Mouse (Mus musculus) kidney, postnatal 10 days (tissue): ENCODE results near the gene Stx2.

Source experiments
- DNase-seq: peaks from one replicate; pipeline ENCODE4 v3.0.0; 2021; ENCODE audit warnings: mixed read lengths

Gene Stx2

DNA sequence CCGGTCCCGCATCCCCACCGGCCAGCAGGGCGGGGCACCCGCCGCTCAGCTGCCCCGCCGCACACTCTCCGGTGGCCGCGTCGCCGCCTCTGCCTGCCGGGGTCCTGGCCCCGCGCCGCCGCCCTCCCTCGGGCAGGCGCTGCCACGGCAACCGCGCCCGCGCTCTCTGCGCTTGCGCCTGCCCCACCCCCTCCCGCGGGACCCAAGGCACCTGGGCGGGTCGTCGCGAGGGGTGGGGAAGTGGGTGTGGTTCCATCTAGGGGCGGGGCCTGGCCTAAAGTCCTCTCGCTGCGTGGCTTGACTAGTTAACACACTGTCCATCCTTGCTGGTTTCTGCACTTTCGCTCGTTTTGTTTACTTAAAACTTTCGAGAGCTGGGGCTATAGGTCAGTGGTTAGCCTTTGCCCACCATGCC lies at the start of gene Stx2:
TSS of gene Stx2 (minus strand) at position 163 of the 415 bp plus-strand sequence.
- DNase-seq, result peak; percentile 97

DNA sequence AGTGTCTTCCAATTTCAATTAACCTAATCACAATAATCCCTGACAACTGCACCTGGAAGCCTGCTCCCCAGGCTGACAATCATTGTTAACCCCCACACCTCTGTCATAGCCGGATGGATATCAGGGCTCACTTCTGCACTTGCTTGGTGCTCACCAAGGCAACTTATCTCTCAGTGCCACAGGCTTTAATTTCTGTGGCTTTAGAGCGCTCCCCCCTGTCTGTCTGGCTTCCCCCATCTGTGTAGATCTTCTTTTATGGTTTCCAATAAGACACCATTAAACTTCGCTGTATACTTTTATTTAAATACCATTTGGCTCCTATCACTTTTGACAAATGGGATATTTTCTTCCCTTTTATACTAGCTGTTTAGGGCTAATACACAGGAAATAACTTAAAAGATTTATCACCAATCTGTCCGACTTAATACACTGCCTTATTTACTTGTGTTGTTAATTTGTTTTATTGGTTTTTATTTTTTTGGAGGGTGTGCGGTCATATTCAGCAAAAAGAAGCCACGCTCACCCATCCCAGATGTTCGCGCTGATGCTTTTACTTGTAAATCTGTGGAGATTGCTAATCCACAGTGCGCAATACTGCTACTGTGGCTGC lies 46.4 kb upstream of the Stx2 start:
- DNase-seq, result peak; percentile 25

DNA sequence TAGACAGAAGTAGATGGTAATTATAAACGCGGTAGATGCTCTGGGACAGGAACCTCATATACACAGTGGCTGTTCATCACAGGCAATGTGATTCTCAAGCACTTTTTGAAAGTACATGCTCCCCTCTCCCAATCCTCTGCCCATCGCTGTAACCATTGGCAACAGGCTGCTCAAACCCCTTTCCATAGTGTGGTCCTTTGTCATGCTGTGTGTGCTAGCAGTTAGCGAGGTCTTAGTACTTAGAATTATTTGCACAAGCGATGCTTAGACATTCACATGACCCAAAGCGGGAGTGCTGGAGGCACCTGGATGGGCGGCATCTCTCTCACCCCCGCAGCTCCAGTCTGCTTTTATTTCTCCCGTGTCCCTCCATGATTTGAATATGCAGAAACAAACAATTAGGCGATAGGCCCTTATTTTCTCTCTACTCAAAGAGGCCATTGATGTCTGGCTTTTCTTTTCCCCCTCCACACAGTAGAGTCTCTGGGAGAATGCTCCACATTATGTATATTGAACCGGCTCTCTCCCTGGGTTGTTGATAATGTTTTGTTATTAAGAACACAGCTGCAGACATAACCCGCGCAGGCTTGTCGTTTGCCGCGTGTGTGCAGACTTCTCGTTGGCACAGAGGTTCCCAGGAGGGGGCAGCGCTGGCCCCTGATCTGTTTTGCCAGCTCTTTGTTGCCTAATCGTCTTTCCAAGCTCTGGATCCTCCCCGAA lies 44.4 kb upstream of the Stx2 start:
- DNase-seq, result no peak

DNA sequence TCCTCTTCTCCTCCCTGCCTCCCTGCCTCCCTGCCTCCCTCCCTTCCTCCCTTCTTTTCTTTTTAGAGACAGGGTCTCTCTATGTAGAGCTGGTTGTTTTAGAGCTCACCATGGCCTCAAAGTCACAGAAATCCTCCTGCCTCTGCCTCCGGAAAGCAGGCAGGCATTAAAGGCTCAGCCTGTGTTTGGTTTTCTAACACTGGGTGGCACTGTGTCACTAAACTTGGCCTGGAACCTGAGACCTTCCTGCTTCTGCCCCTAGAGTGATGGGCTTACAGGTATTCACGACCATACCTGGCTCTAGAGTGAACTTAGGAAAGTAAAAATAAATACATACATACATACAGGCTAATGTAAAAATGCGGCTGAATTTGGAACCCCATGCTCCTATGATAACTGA lies 43.5 kb upstream of the Stx2 start:
- DNase-seq, result no peak

DNA sequence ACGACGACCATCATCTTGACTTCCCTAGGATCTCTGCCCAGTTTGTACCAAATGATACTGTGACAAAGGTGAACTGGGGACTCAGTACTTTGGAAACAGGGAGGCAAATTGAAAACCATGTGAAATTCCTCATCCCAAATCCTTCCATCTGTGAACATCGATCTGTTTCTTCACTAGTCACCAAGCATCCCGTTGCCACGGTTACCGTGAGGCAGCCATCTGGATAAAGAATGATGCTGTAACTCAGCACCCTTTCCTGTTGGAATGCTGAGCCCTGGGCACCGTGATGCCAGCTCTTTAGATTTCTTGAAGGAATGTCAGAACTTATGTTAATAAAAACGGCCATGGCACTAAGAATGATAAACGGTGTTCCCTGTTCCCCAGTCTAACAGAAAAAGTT lies 41.0 kb upstream of the Stx2 start:
- no peak for DNase-seq

DNA sequence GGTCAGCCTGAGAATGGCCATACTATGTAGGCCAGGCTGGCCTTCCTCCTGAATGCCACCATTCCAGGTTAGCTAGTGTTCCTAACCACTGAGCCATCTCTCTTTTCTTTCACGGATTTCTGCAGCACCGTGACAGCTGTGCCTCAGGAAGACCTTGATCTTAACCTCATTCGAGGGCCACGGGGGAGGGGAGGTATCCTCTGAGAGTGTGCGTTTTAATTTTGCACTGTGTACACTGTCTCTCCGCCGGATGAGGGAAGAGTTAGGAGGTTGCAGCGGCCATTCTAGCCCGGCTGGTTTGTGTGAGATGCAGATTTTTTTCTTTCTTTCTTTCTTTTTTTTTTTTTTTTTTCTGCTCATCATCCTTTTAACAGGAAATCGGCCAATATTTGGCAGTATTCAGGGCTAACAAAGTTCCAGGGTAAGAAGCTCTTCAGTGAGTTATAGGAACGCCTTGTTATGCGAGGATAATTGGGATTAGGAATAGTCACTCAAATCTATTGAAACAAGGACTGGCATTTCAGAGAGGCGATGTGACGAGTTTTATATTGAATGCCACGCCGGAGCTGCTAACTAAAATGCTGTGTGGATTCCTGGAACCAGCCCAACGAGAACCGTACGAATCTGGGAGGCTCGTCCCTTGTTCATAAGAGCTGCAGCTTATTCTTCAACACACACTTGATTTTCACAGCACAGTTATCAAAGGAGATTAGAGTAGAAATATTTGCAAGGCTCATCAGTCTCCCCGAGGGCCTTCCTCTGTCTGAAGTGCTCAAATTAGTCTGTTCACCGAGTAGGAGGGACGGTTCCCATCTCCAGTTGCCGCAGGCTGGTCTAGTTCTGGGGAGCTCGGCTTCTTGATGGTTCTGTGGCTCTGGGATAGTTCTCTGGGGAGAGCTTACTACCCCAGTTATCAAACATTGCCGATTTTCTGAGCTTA lies 37.5 kb upstream of the Stx2 start:
- no peak for DNase-seq

DNA sequence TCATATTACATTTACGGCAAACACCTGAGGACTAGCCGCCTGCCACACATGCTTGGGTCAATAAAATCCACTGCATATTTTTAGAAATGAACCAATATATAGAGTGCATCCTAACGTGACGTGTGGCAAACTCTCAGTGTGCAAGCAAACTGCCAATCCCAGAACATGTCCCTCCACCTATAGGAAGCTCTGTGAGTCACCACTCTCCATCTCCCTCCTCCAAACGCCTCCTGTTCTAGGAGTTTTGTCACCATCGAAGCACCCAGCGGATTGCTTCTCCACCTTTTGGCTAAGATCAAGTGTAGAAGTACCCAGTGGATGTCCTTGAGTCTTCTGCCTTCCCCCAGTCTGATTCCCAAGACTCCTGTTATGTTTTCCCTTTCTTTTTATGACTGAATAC lies 29.4 kb upstream of the Stx2 start:
- DNase-seq, result no peak

DNA sequence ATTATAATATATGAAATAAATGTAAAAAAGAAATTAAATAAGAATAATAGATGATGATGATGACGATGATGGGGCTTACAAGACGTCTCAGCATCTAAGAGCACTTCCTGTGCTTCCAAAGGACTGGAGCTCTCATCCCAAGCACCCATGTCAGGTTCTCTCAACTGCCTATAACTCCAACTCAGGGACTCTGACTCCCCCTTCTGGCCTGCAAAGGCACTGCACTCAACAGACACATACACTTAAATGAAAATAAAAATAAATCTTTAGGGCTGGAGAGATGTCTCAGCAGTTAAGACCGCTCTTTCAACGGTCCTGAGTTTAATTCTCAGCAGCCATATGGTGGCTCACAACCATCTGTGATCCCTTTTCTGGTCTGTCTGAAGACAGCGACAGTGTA lies 28.3 kb upstream of the Stx2 start:
- no peak for DNase-seq

DNA sequence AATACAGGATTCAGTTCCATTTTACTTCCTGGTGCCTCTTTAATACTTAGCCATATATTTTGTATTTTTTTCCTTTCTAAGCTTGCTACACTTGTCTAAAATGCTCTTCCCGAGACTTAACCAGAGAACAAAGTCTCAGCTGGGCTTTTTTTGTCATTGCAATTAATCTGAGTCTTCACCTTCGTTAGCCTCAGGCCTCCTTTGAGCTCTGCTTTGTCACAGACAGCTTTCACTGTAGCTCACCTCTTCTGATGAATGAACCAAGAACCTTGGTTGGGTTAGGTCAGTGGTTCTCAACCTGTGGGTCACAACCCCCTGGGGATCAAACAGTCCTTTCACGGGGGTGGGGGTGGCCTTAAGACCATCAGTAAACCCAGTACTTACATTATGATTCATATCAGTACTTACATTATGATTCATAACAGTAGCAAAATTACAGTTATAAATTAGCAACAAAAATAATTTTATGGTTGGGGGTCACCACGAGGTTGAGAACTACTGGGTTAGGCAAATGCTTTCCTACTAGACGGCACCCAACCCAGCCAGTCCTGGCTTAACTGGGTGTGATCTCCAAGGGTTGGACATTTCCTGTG lies 20.9 kb upstream of the Stx2 start:
- no peak for DNase-seq

DNA sequence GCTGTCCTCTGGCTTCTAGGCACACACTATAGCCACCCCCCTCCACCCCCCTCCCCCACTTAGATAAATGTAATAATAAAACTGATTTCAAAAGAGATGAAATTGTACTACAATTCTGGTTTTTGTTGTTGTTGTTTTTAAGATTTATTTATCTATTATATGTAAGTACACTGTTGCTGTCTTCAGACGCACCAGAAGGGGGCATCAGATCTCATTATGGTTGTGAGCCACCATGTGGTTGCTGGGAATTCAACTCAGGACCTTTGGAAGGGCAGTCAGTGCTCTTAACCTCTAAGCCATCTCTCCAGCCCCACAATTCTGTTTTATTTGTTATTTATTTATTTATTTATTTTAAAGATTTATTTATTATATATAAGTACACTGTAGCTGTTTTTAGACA lies 18.3 kb upstream of the Stx2 start:
- DNase-seq, result no peak

DNA sequence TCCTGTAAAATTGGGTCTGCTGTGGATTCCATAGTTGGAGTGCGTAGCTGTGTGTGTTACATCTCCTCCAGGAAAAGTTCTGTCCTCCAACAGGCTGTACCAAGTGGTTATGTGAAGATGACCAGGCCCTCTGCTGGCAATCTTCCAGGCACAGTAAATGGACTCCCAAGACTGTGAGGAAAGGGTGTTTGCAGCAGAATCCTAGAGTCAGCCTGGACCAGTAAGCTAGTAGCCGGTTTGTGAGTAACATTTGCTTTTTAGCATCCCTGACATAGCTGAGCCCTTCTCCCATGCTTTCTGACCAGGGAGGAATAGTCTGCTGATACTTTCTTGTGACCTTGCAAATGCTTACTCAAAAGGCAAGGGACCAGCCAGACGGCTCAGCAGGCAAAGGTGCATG lies 17.8 kb upstream of the Stx2 start:
- no peak for DNase-seq

DNA sequence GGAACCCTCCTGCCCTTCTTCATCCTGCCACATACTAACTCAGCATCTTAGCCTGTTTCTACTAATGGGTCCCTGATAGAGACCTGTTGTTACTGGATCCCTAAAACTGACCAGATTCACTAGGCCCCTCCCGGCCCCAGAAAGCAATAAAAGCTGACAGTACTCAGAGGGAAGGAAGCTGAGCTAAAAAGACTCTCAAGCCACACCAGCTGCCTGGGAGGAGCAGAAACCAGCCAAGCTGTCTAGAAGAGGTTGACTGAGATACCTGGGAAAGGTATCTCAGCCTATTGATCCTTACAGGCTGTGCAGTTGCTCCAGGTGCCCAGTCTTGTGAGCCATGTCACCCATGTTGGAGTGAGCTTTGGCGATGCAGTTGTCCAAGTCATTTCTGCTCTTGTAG lies 17.4 kb upstream of the Stx2 start:
- DNase-seq, result no peak

DNA sequence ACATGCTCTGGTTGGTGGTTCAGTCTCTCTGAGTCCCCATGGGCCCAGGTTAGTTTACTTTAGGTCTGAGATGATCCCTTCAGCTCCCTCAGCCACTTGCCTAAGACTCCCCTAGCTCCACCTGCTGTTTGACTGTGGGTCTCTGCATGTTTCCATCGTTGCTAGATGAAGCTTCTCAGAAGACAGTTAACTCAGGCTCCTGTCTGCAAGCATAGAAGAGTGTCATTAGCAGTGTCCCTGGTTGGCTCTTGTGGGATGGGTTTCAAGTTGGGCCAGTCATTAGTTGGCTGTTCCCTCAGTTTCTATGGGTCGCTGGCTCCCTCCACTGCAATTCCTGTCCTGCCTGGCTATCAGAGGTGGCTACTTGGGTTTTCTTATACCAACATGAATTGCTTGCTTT lies 16.7 kb upstream of the Stx2 start:
- no peak for DNase-seq

DNA sequence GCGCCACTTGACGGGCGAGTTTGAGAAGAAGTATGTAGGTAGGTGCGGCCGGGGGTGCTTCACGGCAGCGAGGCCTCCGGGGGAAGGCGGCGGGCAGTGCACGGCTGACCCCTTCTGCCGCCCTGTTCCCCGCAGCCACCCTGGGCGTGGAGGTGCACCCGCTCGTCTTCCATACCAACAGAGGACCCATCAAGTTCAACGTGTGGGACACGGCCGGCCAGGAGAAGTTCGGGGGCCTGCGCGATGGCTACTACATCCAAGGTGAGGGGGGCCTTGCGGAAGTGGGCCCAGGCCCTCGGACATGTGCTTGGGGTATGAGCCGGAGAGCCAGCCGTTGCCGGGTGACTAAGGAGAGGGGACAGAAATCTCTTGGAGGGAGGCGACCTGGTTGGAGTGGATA lies 12.4 kb upstream of the Stx2 start:
- DNase-seq, result peak; percentile 59

DNA sequence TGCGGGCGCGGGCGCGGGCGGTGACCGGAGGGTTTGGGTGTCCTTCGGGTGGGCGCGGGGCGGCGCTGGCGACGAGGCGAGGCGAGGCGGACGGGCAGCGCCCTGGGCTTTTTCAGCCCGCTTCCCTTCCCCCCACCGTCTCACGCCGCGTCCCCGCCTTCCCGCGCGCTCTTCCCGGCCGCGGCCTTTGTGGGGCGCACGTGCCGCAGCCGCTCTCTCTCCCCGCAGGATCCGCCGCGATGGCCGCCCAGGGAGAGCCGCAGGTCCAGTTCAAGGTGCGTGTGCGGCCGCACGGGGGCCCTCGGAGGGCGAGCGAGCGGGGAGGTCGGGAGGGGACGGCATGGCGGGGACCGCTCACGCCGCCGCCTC lies 11.9 kb upstream of the Stx2 start:
- no peak for DNase-seq

DNA sequence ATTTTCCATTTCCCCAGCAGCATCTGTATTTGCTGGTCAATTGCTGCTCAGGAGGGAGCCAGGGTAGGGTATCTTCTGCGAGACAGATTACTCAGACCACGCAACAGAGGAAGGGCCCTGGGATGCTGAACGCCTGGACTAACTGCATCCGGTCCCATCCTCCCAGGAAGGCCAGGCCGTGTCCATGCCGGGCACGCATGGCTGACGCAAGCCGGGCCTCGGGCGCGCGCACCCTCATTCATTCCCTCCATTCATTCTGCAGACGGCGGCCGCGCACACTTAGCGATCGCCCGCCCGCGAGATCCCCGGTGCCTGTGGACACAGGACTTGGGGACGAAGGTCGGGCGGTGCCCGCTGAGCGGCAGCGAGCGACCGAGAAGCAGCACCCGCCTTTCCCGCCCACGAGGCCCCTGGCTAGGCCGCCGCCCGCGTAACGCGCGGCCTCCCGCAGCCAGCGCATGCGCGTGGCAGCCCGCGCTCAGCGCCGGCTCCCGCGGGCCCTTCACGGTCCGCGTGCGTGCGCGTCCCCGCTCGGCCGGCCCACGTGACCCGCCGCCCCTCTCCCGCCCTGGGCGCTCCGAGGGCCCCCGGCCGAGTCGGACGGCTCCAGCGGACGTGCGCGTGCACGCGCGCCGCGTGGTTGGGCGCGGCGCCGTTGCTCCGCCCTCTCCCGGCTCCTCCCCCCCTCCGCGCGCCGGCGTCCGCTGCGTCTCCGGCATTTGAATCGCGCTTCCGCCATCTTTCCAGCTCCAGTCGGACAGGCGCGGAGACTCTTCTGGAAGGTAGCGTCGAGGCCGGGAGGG lies 11.3 kb upstream of the Stx2 start, which contains the start of gene Ran:
TSS of gene Ran (plus strand) at position 573 of the 803 bp plus-strand sequence.
- peak; percentile 97 for DNase-seq

DNA sequence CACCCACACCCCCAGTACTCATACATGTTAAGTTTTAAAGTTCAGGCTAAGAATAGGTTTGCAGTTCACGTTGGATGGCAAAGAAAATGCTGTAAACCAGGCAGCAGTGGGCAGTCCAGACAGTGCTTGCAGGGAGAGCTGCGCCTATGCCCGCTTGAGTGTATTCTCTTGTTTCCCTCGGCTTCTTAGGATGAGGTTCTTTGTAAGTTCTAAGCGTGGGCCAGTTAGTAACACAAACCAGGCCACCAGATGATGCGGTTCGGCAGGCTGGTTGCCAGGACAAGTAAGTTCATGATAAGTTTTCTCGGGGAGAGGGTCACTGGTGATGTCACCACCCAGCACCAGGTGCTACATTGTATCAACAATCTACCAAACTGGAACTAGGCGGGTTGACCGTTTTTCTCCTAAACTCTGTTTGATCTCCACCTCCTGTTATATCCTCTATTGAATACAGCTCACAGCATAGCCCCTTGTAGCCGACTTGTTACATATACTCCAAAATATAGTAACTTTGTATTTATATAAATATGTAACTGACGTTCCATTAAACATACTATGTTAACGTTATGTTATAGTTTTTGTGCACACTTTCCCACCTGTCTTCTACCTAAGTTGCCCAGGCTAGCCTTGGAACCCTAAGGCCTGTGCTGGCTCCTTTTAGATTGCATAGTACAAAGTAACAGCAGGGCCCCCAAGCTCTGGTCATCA lies 10.6 kb upstream of the Stx2 start:
- DNase-seq, result no peak

DNA sequence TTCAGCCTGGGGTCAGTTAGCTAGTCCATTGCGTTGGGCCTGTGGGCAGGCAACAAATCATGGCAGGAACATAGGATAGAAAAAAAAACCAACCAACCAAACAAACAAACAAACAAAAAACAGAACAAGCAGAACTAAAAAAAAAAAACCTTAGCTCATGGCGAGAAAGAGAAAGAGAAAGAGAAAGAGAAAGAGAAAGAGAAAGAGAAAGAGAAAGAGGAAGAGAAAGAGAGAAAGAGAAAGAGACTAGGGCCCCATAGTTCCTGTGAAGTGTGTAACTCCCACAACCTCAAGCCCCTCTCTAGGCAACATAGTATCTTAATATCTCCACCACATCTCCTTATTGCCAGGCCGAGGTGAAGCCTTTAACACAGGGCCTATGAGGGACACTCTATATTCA lies 8.0 kb upstream of the Stx2 start:
- no peak for DNase-seq

DNA sequence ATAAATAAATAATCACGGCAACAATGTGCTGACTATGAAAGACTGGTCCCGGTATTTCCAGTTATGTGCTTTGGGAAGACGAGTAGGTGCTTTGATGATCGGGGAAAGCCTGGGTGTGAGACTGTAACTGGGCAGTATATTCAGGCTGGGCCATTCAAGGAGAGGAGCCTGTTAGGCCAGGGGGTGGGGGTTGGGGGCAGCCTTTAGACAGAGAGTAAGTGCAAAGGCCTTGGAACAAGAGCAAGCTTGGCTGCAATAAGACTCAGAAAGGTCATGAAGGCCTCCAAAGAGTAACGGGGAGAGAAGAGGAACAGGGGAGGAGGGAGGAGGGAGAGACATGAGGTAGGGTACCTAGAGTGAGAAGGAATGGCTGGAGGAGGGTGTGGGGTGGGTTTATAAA lies 7.2 kb upstream of the Stx2 start:
- no peak for DNase-seq

DNA sequence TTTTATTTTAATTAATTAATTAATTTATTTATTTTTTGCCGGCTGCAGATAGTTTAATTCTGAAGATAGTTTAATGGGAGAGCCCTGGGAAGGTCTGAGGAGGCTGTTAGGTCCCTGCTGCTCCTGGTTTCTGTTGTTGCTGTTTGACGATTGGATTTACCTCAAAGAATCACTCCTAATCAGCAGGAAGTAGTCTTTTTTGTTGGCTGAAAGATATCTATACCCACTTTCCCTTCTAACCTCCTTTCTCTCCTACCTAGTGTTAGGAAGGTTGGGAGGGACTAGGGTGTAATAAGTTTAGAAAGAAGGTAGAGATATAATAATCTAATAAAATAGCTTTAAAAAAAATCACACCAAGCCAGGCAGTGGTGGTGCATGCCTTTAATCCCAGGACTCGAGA lies 6.6 kb upstream of the Stx2 start:
- DNase-seq, result no peak

DNA sequence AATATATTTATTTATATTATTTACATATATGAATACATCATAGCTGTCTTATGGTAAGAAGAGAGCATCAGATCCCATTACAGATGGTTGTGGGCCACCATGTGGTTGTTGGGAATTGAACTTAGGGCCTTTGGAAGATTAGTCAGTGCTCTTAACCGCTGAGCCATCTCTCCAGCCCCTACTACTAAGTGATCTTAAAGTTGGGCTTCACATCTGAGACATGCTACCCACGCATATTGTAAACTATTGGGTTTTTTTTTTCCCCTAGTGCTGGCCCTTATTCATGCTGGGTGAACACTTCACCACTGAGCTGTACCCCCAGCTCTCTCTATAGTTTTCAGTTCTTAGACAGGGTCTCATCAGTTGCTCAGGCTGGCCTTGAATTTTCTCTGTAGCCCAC lies 2.6 kb upstream of the Stx2 start:
- DNase-seq, result no peak

DNA sequence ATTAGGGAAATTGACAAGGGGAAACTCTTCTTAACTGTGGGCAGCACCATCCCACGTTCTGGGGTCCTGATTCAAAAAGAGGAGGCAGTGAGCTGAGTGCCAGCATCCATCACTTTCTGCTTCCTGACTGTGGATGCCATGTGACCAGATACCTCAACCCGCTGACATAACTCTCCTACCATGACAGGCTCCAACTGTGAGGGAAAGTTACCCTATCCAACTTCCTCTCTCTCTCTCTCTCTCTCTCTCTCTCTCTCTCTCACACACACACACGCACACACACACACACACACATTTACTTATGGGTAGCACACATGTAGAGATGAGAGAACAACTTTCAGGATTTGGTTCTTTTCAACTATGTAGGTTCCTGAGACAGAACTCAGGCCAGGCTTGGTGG lies 1.2 kb upstream of the Stx2 start:
- DNase-seq, result no peak
